Comparison of ENCODE assay signal across 8 mouse cellular contexts in the genomic region with DNA sequence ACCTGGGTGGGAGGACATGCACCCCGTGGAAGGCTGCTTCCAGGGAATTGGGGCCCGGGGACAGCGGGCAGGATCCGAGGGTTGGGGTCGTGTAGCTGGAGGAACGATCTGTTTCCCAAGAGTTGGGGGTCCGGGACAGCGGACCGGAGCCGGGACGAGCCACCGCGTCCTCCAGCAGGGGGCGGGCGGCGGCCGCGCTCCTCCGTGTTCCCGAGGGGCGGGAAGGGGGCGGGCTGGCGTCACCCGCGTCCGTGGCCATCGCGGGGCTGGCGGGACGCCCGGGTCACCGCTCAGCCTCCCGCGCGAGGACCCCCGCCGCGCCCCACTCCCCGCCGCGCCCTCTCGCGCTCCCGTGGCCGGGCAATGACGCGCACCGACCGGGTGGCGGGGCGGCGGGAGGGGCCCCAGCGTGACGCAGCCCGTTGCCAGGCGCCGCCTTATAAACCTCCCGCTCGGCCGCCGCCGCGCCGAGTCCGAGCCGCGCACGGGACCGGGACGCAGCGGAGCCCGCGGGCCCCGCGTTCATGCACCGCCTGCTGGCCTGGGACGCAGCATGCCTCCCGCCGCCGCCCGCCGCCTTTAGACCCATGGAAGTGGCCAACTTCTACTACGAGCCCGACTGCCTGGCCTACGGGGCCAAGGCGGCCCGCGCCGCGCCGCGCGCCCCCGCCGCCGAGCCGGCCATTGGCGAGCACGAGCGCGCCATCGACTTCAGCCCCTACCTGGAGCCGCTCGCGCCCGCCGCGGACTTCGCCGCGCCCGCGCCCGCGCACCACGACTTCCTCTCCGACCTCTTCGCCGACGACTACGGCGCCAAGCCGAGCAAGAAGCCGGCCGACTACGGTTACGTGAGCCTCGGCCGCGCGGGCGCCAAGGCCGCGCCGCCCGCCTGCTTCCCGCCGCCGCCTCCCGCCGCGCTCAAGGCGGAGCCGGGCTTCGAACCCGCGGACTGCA. TPM values are rescaled to one million over a fixed set of nuclear protein-coding genes. Genes with fewer than 3 reads are reported as not detected.
DNase-seq lines count a peak whose midpoint lies in the region; ATAC-seq and TF ChIP-seq lines count a peak whose summit lies in the region.

Gene Cebpb (plus strand): TSS at position 418 of the 954 bp plus-strand sequence.

- peak; percentile 78 for ATAC-seq in heart, embryonic 12.5 days (ENCODE audit: insufficient number of reproducible peaks, low FRiP score)
- ATAC-seq in kidney, embryonic 16.5 days (ENCODE audit: low FRiP score, low TSS enrichment): peak; percentile 76
- ATAC-seq in liver, embryonic 11.5 days (replicated peaks; ENCODE audit: low FRiP score): peak; percentile 72
- no peak for ATAC-seq in monocyte, adult 5-6 weeks (replicated peaks; ENCODE audit: insufficient number of reproducible peaks, low FRiP score, low TSS enrichment, poor library complexity, severe bottlenecking)

- TF ChIP-seq POLR2A in bone marrow macrophage, adult 2 months (IDR thresholded peaks at IDR 0.05; ENCODE audit: borderline replicate concordance, low read depth, low read length): peak; percentile 68; the same call in 1 of the 2 replicates

- peaks cover 58% of the 10 kb centered on the region for H3K27me3 ChIP-seq in erythroblast, embryonic 14.5 days (ENCODE audit: control insufficient read depth)
- peaks cover 21% of the 10 kb centered on the region for H3K27me3 ChIP-seq in heart, embryonic 12.5 days (replicated peaks)
- 0 out of 2 replicates have a peak, but pooled peaks cover 3% of the 10 kb centered on the region for H3K27me3 ChIP-seq in kidney, embryonic 16.5 days (ENCODE audit: insufficient read depth, low read length)
- H3K27me3 ChIP-seq in liver, embryonic 11.5 days (replicated peaks; ENCODE audit: control insufficient read depth, insufficient read depth, low read length): peaks cover 6% of the 10 kb centered on the region

- H3K9ac ChIP-seq in heart, embryonic 12.5 days: peak within 1 kb of the TSS; percentile 81
- H3K9ac ChIP-seq in kidney, embryonic 16.5 days (replicated peaks; ENCODE audit: low read length): peak within 1 kb of the TSS; percentile 65
- peak within 1 kb of the TSS; percentile 77 for H3K9ac ChIP-seq in liver, embryonic 11.5 days (ENCODE audit: low read depth, low read length)

- peak within 1 kb of the TSS; percentile 99 for H3K4me2 ChIP-seq in heart, embryonic 12.5 days
- H3K4me2 ChIP-seq in kidney, embryonic 16.5 days (replicated peaks; ENCODE audit: low read depth, low read length): peak within 1 kb of the TSS; percentile 94
- peak within 1 kb of the TSS; percentile 96 for H3K4me2 ChIP-seq in liver, embryonic 11.5 days

- H3K4me1 ChIP-seq in bone marrow macrophage, adult 2 months (ENCODE audit: control insufficient read depth, insufficient read depth, low read length): peaks cover 23% of the 10 kb centered on the region
- H3K4me1 ChIP-seq in erythroblast, embryonic 14.5 days (ENCODE audit: control insufficient read depth): peaks cover 44% of the 10 kb centered on the region
- peaks cover 31% of the 10 kb centered on the region for H3K4me1 ChIP-seq in heart, embryonic 12.5 days (replicated peaks)
- peaks cover 19% of the 10 kb centered on the region for H3K4me1 ChIP-seq in kidney, embryonic 16.5 days (ENCODE audit: insufficient read depth, low read length)
- H3K4me1 ChIP-seq in liver, embryonic 11.5 days (replicated peaks; ENCODE audit: control insufficient read depth, insufficient read depth, low read length): peaks cover 35% of the 10 kb centered on the region

- H3K36me3 ChIP-seq in erythroblast, embryonic 14.5 days (ENCODE audit: control insufficient read depth): peaks cover 8% of the 10 kb centered on the region
- no peaks in the 10 kb centered on the region for H3K36me3 ChIP-seq in heart, embryonic 12.5 days
- no peaks in the 10 kb centered on the region for H3K36me3 ChIP-seq in kidney, embryonic 16.5 days (ENCODE audit: insufficient read depth, low read length)
- no peaks in the 10 kb centered on the region for H3K36me3 ChIP-seq in liver, embryonic 11.5 days (ENCODE audit: control insufficient read depth, insufficient read depth, low read length)

- peak within 1 kb of the TSS; percentile 96 for H3K4me3 ChIP-seq in bone marrow macrophage, adult 2 months (ENCODE audit: insufficient read depth, low read length)
- peak within 1 kb of the TSS; percentile 75 for H3K4me3 ChIP-seq in erythroblast, embryonic 14.5 days (replicated peaks)
- H3K4me3 ChIP-seq in heart, embryonic 12.5 days: peak within 1 kb of the TSS; percentile 81
- H3K4me3 ChIP-seq in kidney, embryonic 16.5 days (ENCODE audit: low read length): peak within 1 kb of the TSS; percentile 59
- H3K4me3 ChIP-seq in liver, embryonic 11.5 days (ENCODE audit: low read depth, low read length): peak within 1 kb of the TSS; percentile 82

- WGBS in heart, embryonic 12.5 days: under 1% methylated on average over 129 of the region's 147 CpGs
- under 1% methylated on average over 115 of the region's 147 CpGs for WGBS in kidney, embryonic 16.5 days
- WGBS in liver, embryonic 11.5 days: under 1% methylated on average over 129 of the region's 147 CpGs

- no peaks in the 10 kb centered on the region for H3K9me3 ChIP-seq in erythroblast, embryonic 14.5 days (ENCODE audit: control insufficient read depth, low read length)
- no peaks in the 10 kb centered on the region for H3K9me3 ChIP-seq in heart, embryonic 12.5 days (replicated peaks)
- no peaks in the 10 kb centered on the region for H3K9me3 ChIP-seq in kidney, embryonic 16.5 days (ENCODE audit: low read length)
- no peaks in the 10 kb centered on the region for H3K9me3 ChIP-seq in liver, embryonic 11.5 days (ENCODE audit: control insufficient read depth, low read length)

- H3K27ac ChIP-seq in bone marrow macrophage, adult 2 months (ENCODE audit: insufficient read depth, low read depth, low read length): peak within 1 kb of the TSS; percentile 95
- H3K27ac ChIP-seq in heart, embryonic 12.5 days (ENCODE audit: poor library complexity, severe bottlenecking): peak within 1 kb of the TSS; percentile 64
- H3K27ac ChIP-seq in kidney, embryonic 16.5 days (ENCODE audit: low read length): peak within 1 kb of the TSS; percentile 47
- peak within 1 kb of the TSS; percentile 65 for H3K27ac ChIP-seq in liver, embryonic 11.5 days (ENCODE audit: low read depth, low read length)

- TF ChIP-seq CTCF in bone marrow macrophage, adult 2 months (IDR thresholded peaks at IDR 0.05; ENCODE audit: low read depth, low read length): peak; percentile 40

- DNase-seq in B cell, adult 2 months: peak; percentile 84 to 88
- DNase-seq in liver, embryonic 11.5 days (ENCODE audit: low spot score): peak; percentile 81
- peak; percentile 76 to 77 for DNase-seq in spleen, postnatal 36 days (ENCODE audit: low spot score in 2 of 2)

RNA-seq across cellular contexts. Expression of gene Cebpb, which starts in this region (rescaled TPM):
- 109 and 122 TPM in 2 replicates for polyA plus RNA-seq in bone marrow macrophage, adult 2 months (2012; ENCODE audit: insufficient read depth, insufficient read length, missing spikeins)
- 4.3 and 4.7 TPM in 2 replicates for polyA plus RNA-seq in erythroblast, embryonic 14.5 days (2012)
- 14.2 and 16.8 TPM in 2 replicates for polyA plus RNA-seq in heart, embryonic 12.5 days (2016; fragmentation: Nextera tagmentation; extraction: Ambion mirVana)
- 0.34 and 0.45 TPM in 2 replicates for polyA plus RNA-seq in kidney, embryonic 16.5 days (2015; fragmentation: Nextera tagmentation; extraction: Ambion mirVana)
- 13.9 and 14.4 TPM in 2 replicates for polyA plus RNA-seq in liver, embryonic 11.5 days (2014; fragmentation: Nextera tagmentation; extraction: Ambion mirVana)
- 255 to 567 TPM (median 357 TPM) in 3 replicates for total RNA-seq in monocyte, adult 5-6 weeks (2017)

Comparison
In these comparisons a context has a peak if more than half of its experiments do, and no peak if none do; other contexts are left out.
1. Peak in ATAC-seq, H3K4me3 ChIP-seq, H3K27ac ChIP-seq, H3K9ac ChIP-seq and H3K4me2 ChIP-seq in kidney, embryonic 16.5 days; RNA of the gene not detected or under 1 TPM.